Mouse (Mus musculus) cerebellum, adult 2 months (tissue): ENCODE measurements around the gene Vps37c. TPM values are rescaled to one million over a fixed set of nuclear protein-coding genes. Genes with fewer than 3 reads are reported as not detected.

Experiments used
- DNase-seq, 2 experiments: peaks; one replicate each; pipeline ENCODE4 v3.0.0; 2021
- H3K27ac ChIP-seq: fragments of 200-500 bp; 2 replicates; pipeline ENCODE4 v1.5.1; 2012; ENCODE audit warnings: low read length, control low read depth, inconsistent platforms; ENCODE audit not compliant: insufficient read depth
- H3K27me3 ChIP-seq: fragments of 200-500 bp; 2 replicates; pipeline ENCODE4 v1.6.1; 2012; ENCODE audit warnings: inconsistent platforms, mild to moderate bottlenecking, low read length, moderate library complexity; ENCODE audit not compliant: control insufficient read depth, insufficient read depth
- H3K4me1 ChIP-seq: fragments of 200-500 bp; 2 replicates; pipeline ENCODE4 v1.6.1; 2011; ENCODE audit warnings: low read length; ENCODE audit not compliant: control insufficient read depth, insufficient read depth
- H3K4me3 ChIP-seq: fragments of 200-500 bp; replicated peaks from 2 replicates; pipeline ENCODE3; 2011; ENCODE audit warnings: mild to moderate bottlenecking, low read depth, low read length, control low read depth; ENCODE audit not compliant: insufficient read depth
- CTCF ChIP-seq: fragments of 200-500 bp; IDR thresholded peaks from 2 replicates; pipeline ENCODE4 v1.5.1; 2011; ENCODE audit warnings: low read depth, mild to moderate bottlenecking, control low read depth, low read length, moderate library complexity, borderline replicate concordance; ENCODE audit not compliant: insufficient read depth
- POLR2A ChIP-seq: fragments of 200-500 bp; IDR thresholded peaks from 2 replicates; pipeline ENCODE4 v1.6.1; 2011; ENCODE audit warnings: low read length, control low read depth, borderline replicate concordance; ENCODE audit not compliant: insufficient read depth
- WGBS: fragments of 180-500 bp; shearing (Covaris S2); methylation state at CpG from one replicate; pipeline ENCODE4 v1.1.7; 2018; 5-methylcytosine and 5-hydroxymethylcytosine counted together
- polyA plus RNA-seq: library from polyadenylated mRNA; depleted of rRNA; stranded (reverse); fragments of >200 nt; gene quantifications from 2 replicates; pipeline ENCODE4 v1.2.3, GENCODE M21; 2012

Vps37c gene
- polyA plus RNA-seq, 1 experiment, result 31.4 TPM

DNA sequence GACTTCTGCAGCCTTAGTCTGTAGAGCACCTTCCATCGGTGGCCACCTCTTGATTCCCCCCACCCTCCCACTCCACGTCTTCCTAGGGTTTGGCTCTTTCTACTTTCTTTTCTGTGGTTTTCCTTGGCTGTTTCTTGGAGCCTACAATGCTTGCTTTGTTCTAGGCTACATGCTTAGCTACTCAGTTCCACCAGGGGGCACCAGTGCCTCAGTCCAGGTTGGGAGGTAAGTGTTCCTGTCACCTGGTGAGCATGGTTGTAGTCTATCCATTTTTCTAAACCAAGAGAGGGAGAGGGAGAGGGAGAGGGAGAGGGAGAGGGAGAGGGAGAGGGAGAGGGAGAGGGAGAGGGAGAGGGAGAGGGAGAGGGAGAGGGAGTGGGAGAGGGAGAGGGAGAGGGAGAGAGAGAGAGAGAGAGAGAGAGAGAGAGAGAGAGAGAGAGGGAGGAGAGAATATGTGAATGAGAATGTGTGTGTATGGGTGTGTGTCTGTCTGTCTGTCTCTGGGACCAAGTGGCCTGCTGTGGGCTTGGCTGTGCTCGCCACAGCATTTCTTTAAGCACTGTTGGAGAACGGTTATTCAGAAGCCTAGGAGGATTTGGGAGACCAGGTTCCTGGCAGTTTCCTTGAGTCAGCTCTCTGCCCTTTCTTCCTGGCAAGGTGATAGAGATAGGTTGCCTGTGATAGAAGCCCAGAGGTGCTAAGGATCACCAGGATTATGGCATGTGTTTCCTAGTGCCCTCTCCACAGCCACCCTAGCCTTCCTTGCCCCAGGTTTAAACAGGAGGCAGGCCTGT lies 26.3 kb downstream of the Vps37c start:
- 10% methylated on average over 4 of the region's 4 CpGs for WGBS
- no peak overlapping the region for H3K4me3 ChIP-seq
- no peaks in the 10 kb centered on the region for H3K27me3 ChIP-seq
- H3K4me1 ChIP-seq, result peaks cover 49% of the 10 kb centered on the region
- peak; percentile 89 to 90 for DNase-seq
- peak overlapping the region; percentile 92 for H3K27ac ChIP-seq
- TF ChIP-seq POLR2A (no peak), CTCF (peak; percentile 94)

DNA sequence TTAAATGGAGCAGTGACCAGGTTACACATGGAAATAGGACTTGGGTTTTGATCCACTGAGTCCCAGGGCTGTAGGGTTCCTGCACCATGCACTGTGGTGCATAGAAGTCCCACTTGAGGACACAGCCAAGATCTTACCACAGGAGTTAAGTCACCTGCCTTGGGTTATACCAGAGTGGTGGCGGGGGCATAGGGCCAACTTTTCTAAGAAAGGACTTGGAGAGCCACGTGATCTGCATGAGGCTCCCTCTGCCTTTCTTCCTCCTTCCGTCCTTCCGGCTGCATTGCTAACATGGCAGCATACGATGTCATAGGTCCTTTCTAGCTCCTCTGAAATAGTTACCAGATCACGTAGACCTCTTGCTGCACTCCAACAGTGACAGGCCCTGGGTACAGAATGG lies 26.9 kb downstream of the Vps37c start:
- DNase-seq, result no peak
- no peak for TF ChIP-seq POLR2A
- TF ChIP-seq CTCF, result no peak
- Histone ChIP-seq H3K27ac (peak overlapping the region; percentile 92), H3K4me1 (peaks cover 49% of the 10 kb centered on the region), H3K27me3 (no peaks in the 10 kb centered on the region), H3K4me3 (no peak overlapping the region)
- 58% methylated on average over 6 of the region's 6 CpGs for WGBS

DNA sequence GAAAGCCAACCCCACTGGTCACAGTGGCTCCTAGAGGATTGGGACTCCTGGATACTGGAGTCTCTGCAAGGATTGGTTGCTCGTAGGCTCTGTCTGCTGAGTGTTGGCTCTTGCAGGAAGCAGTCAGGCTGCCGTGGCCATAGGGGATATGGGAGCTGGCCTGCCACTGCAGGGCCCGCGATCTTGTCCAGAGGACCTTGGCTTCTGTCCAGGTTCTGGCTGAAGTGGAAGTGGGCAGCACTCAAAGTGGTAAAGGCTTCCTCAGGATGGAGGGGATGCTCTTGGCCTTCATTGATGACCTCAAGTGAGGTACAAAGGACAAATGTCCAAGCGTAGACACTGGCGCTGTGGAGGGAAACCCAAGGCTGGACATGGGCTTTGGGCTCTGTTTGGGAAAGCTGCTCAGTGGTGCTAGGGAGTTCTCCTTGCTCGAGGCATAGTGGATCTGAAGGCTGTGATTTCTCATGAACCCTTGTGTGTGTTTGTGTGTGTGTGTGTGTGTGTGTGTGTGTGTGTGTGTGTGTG lies 29.8 kb downstream of the Vps37c start:
- no peak overlapping the region for H3K4me3 ChIP-seq
- TF ChIP-seq CTCF, result no peak
- TF ChIP-seq POLR2A, result no peak
- H3K4me1 ChIP-seq, result peaks cover 58% of the 10 kb centered on the region
- WGBS, result 35% methylated on average over 7 of the region's 7 CpGs
- H3K27me3 ChIP-seq, result no peaks in the 10 kb centered on the region
- DNase-seq, result peak; percentile 48 to 59
- H3K27ac ChIP-seq, result peak overlapping the region; percentile 41

GRCm38 (mm10) chr19:10719751-10720150 lies 31.2 kb downstream of the Vps37c start:
- 16% methylated on average over 2 of the region's 2 CpGs for WGBS
- no peak overlapping the region for H3K4me3 ChIP-seq
- no peaks in the 10 kb centered on the region for H3K27me3 ChIP-seq
- peak; percentile 84 to 90 for DNase-seq
- H3K4me1 ChIP-seq, result peaks cover 67% of the 10 kb centered on the region
- peak overlapping the region; percentile 92 for H3K27ac ChIP-seq
- TF ChIP-seq CTCF (no peak), POLR2A (no peak)

DNA sequence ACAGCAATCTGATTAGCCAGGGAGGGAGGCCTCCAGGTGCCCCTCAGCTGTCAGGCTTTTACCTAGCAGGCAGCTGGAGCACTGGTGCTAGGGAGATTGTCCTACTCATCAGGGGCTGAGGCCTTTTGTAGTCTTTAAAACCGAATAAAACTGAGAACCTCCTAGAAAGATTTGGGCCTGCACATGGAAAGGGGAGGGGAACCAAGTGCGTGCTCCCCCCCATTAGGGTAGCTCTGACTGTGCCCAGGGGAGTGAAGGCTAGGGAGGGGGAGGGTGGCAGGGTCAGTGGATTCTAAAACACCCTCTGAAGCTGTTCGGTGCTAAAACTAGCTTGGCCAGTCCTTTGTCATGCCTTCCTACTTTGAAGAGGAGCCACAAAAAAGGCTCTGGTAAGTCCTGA lies 32.0 kb downstream of the Vps37c start:
- H3K27me3 ChIP-seq, result no peaks in the 10 kb centered on the region
- peak overlapping the region; percentile 92 for H3K27ac ChIP-seq
- DNase-seq, result no peak
- no peak overlapping the region for H3K4me3 ChIP-seq
- WGBS, result 30% methylated on average over 3 of the region's 3 CpGs
- peaks cover 69% of the 10 kb centered on the region for H3K4me1 ChIP-seq
- TF ChIP-seq POLR2A (no peak), CTCF (no peak)

GRCm38 (mm10) chr19:10721064-10721463 lies 32.5 kb downstream of the Vps37c start:
- no peak overlapping the region for H3K4me3 ChIP-seq
- TF ChIP-seq CTCF, result no peak
- no peak for TF ChIP-seq POLR2A
- peak overlapping the region; percentile 92 for H3K27ac ChIP-seq
- WGBS, result 25% methylated on average over 5 of the region's 5 CpGs
- DNase-seq, result peak in 1 of 2 experiments; percentile 27
- no peaks in the 10 kb centered on the region for H3K27me3 ChIP-seq
- H3K4me1 ChIP-seq, result peaks cover 72% of the 10 kb centered on the region

DNA sequence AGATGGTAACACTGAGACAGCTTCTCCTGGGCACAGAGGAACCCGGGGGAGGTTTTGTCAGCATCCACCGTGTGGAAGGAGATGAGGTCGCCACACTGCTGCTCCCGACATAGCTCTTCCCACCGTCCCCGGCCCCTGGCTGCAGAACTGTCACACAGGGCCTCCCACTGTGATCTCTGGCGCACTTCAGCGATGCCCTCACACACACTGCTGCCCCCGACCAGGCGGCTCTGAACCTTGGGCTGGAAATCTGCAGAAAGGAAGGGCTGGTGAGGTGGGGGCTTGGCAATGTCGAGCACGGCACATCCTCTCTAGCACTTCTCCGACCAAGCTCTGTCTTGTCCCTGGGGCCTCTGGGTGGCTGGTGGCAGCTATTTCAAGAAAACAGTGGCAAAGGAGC lies 34.5 kb downstream of the Vps37c start:
- Histone ChIP-seq H3K27ac (peak overlapping the region; percentile 93), H3K4me1 (peaks cover 77% of the 10 kb centered on the region), H3K4me3 (no peak overlapping the region), H3K27me3 (no peaks in the 10 kb centered on the region)
- TF ChIP-seq POLR2A (no peak), CTCF (no peak)
- peak in 1 of 2 experiments; percentile 54 for DNase-seq
- WGBS, result 6% methylated on average over 13 of the region's 13 CpGs

GRCm38 (mm10) chr19:10723649-10724048 lies 35.1 kb downstream of the Vps37c start:
- no peaks in the 10 kb centered on the region for H3K27me3 ChIP-seq
- no peak for DNase-seq
- H3K4me3 ChIP-seq, result no peak overlapping the region
- H3K27ac ChIP-seq, result peak overlapping the region; percentile 93
- 68% methylated on average over 5 of the region's 5 CpGs for WGBS
- TF ChIP-seq POLR2A (no peak), CTCF (no peak)
- peaks cover 73% of the 10 kb centered on the region for H3K4me1 ChIP-seq
